Mouse (Mus musculus) cerebellum, adult 8-10 months (tissue): Measurements from ENCODE around the gene Lypd6b.
A peak's percentile ranks its signal among the peaks of the same experiment; 100 is the strongest.

Experiments used
- DNase-seq: peaks from one replicate; pipeline ENCODE4 v3.0.0; 2022

Lypd6b gene

DNA sequence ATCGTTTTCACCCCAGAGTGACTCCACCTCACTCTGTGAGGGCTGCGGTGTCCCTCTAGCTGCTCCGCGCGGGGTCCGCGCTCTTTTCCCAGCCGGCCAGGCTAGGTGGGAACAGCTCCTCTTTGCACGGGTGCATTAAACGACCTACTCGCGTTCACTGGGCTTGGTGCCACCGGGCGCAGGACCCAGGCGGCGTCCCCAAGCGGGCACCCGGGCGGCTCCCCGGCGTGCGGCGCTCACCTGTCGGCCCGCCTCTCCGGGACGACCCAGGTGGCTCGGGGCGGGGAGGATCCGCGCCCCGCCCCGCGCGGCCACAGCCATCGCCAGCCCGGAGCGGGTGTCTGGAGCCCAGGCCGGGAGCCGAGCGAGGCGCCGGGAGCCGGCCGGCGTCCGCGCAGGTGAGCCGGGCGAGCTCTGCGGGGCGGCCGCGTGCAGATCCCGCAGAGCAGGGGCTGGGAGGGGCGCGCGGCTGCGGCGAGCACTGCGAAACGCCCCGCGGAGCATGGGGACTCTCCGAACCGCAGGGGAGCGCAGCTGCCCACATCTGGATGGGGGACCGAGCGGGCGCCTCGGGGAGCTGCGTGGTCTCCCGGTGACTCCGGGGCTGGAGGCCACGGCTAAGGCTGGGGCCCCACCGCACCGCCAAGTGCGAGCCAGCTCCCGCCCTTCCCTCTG, at the start of gene Lypd6b:
TSS of gene Lypd6b (plus strand) at position 313 of the 675 bp plus-strand sequence.
- DNase-seq = no peak

DNA sequence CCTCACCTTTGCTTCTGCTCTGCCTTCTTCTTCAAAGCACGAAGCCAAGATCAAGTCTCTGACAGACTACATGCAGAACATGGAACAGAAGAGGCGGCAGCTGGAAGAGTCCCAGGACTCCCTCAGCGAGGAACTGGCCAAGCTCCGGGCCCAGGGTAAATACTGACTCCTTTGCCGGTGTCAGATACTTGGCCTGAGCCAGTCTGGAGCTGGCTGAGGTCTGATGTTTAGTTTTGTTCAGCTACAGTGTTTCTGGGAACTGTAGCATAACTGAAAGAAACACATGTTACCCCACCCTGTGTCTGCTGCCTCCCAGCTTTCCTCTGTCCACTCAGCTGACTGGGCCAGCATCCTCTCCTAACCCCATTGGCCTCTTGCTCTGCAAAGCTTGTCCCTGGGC, 48.4 kb upstream of the Lypd6b start:
- DNase-seq = peak; percentile 67

DNA sequence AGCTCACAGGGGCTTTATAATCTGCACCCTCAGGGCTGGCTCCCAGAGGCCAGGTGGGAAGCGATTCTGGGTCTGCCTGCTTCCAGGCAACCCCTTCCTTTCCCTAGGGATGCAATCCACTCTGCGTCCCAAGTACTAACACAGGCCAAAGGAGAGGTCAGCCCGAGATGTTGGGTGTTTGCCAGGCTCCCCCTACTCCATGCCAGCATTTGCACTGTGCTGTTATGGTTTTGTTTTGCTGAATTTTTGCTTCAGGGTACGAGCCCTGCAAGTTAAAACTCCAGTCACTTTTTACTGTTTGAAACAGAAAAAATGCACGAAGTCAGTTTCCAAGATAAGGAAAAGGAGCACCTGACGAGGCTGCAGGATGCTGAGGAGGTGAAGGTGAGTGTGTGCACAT, 46.5 kb upstream of the Lypd6b start:
- DNase-seq = no peak

DNA sequence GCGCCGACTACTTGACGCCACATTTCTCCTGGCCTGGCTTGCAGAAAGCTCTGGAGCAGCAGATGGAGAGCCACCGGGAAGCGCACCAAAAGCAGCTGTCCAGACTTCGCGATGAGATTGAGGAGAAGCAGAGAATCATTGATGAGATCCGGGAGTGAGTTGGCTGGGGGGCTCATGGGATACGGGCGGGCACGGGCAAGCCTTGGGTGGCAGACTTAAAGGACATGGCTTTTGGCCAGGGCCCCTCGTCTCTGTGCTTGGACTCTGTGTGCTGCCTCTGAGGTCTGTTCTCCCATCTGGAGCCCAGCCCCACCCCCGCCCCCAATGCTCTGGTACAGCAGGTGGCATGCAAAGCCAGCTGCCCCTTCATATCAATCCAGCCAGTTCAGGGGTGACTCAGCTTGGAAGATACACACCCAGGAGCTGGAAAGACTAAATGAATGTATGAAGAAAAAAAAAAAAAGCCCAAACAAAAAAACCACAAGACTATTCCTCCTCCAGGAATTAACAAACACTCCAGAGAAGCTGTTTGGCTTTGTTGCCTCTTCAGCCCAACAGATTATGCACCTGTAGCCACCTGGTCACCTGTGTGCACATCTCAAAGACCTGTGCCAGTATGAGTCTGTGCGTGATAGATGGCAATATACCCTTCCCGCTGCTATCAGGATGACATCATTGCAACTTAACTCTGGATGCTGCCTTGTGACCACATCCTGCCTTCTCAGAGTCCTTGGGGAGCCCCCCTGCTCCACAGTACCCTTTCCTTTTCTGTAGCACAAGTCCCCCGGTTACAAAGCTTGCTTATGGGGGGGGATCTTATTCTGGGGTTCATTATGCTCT, 45.4 kb upstream of the Lypd6b start:
- peak; percentile 74 for DNase-seq

DNA sequence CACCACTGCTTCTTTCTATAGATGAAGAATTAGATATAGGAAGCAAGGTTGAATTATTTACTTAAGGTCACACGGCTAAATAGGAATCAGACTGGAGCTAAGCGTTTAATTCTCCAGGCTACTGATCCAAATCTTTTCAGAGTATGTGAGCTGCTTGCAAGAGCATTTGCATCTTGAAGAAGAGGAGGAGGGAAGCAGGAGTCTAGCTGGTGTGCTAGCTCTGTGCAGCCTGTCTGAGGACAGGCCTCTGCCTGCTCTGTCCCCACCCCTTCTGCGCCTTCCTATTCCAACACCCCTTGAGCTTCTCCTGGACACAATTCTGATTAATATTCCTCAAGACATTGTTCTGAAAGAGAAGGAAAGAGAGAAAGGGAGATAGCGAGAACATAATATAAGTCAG, 44.6 kb upstream of the Lypd6b start:
- no peak for DNase-seq

DNA sequence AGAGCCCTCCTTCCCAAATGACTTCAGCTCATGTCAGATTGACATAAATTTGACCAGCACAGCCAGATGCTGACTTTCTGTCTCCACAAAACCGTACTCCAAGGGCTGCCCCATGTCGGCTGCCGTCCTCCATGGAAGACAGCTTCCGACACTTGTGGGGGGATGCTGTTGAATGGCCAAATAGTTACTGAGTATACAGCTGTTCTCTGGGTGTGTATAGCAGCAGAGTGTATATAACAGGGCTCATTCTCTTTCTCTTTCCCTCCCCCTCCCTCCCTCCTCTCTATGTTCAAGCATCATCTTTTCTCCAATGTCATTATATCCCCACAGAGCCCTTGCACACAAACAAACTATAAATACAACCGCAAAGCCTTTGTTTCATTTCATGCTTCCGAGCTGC, 43.7 kb upstream of the Lypd6b start:
- DNase-seq = no peak

DNA sequence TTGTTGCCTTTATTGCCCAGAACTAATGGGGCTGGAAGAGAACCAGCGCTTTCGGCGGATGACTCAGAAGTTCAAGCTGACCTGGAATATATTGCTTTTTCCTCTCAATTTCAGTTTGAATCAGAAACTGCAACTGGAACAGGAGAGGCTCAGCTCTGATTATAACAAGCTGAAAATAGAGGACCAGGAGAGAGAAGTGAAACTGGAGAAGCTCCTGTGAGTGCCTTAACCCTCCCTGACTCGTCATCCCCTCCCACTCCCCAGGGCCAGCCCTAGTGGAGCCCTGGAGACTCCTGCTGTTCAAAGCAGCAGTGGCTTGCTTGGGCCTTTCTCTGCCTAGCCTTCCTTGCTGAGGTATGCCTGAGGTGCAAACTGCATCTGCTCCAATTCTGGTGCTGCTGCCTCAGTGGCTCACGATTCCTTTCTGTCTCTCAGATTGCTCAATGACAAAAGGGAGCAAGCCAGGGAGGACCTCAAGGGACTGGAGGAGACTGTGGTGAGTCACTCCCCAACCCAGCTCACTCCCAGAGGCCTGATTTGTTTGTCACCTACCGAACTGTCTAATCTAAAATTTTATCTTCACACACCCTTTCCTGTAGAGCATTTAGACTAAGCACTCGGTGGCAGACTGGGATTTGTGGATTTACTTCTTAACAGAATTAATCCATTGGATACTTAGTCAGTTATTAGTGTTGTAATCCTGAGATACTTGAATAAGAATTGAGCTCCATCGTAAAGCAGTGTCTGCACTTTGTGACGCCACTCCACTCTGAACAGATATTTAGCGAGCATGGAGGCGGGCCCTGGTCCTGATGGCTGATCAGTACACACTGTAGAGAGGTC, 43.0 kb upstream of the Lypd6b start:
- DNase-seq = no peak

DNA sequence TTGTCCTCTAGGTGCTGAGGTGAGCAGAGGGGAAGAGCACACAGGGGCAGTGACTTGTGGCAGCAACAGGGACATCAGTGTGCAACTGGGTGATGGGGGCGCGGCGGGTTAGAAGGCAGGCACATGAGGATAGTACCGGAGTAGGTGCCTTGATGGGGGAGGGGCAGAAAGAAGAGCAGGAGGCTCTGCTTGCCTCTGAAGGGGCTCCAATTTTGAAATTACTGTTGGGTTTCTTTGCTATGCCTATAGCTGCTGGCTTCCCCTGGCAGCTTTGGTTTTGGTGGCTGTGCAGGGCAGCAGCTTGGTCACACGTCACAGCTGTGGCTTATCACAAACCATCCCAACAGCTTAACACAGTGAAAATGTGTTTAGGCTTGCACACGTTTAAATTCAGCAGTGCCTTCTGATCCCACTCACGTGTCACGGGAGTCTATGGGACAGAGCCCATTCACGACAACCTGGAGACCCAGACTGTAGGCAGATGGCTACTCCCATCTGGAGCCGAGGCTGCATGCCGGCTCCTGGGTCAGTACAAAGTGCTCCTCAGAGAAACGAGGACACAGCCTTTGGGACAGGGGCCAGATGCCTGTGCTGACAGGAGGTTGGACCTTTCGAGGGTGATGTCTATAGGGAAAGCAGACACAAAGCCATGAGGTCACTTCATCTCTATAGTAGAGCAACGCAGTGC, 42.2 kb upstream of the Lypd6b start:
- peak; percentile 79 for DNase-seq

DNA sequence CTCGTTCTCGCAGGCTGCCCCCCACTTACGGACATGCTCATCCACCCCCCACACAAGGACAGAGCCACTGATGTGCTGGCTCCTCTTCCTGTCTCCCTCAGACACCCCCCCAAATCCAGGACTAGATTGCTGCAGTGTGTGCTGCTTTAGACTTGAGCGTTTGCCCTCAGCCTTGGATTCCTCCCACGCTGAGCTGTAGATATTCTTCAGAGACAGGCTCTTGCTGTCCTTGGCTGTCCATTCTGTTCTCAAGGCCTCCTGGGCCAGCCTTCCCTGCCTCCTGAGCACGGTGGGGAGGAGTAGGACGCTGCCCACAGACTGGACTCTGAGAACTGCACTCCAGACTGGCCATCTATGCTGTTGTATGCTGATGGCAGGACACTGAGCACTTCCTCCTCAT, 40.5 kb upstream of the Lypd6b start:
- no peak for DNase-seq

DNA sequence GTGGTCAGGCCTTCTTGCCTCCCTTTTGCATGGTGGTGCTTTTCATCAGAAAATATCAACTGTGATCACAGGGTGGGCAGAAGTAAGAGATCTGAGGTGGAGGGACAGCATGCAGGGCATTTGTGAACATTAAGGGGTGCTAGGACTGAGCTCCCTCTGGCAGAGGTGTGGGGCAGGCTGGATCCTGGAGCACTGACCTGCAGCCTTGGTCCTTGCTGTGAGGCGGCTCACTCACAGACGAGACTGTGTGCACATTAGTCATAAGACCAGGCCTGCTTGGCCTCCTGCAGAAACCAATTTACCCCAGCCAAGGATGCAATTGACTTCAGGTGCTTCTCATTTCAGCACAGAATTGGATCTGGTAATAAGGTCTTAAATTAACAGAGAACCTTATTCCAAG, 39.8 kb upstream of the Lypd6b start:
- no peak for DNase-seq

DNA sequence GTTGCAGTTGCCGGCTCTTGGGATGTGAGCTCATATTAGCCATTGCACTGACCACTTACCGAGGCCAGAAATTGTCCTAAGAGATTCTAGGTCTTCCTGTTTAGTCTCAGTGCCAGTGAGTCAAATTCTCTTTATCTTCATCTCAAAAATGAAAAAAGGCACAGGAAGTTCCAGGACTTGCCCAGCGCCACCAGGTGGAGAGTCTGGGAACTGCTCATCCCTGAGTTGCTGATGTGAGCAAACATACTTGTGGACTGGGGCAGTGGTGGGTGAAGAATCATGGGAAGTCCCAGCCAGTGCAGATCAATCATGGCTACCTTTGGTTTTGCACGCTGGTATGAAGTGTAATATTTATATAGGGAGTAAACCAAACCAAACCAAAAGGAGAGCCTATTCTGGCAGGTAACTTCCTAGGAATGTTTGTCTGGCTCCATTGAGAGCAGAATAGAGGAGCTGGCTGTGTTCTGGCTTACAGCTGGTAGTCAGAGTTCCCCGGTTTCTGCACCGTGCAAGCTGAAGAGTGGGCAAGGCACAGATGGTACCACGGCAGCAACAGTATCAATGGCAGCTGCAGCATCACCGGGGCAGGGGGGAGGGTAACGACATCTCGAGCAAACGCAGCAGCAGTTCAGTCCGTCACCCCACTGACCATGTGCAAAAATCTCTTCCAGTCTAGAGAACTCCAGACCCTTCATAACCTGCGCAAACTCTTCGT, 38.7 kb upstream of the Lypd6b start:
- DNase-seq = no peak

DNA sequence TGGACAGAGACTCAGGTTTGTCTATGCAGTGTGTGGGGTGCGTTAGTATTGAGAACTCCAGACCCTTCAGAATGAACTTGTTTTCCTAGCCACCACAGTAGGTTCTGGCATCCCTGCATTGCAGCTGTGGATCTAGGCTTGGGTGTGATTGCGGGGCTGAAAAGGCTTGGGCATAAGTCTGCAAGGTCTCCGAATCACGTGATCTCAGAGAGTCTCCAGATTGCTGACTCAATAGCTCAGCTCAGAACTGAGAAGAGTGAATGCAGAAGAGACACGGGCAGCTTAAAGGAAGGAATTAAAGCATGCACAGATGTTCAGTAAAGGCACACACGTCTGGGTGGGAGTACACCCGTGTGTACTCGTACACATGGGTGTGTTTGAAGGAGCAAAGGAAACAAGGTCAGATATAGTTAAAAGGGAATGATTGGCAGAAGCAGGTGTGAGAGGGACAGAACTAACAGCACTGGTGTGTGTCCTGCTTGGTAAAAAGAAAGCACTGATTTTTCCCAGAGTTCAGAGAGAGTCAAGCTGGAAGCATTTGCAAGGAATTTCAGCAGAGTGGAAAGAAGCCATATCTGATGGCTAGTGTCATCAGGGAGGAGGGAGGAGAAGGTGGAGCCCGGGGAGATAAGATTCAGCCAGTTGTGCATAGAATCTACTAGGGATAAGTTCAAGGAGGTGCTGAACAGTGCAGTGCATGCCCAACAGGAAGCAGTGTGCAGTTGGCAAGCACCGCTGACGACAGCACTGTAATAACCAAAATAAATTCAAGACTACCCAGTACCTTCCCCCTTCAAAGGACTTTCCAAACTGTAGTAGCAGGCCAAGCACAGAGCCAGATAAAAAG, 37.5 kb upstream of the Lypd6b start:
- no peak for DNase-seq

DNA sequence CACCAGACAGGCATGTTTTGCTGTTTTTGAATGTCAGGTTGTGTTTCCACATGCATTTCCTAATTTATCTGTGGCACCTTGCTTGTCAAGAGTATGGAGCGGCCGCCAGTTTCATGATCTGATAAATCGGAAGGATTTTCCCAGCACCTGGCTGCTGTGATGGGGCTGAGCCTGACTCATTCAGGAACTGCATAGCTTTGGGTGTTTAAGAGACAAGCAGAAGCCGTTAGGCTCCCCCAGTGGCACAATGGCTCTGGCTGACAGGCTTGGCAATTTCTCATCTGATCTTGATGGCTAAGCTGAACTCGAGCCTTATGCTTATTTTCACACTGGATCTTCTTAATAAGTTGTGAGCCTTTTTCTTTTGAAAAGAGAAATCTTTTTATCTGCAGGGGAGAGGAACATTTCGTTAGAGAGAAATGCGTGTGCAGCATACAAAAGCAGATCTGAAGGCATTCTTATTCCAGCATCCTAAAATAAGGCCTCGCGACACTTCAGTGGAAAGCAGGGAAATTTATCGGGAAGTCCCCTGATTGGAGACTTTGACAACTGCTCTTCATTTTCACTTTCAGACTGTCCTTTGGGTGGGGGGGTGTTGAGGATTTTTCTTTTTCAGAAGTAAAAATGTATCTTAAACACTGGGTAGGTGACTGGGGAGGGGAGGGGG, 35.8 kb upstream of the Lypd6b start:
- DNase-seq = no peak

DNA sequence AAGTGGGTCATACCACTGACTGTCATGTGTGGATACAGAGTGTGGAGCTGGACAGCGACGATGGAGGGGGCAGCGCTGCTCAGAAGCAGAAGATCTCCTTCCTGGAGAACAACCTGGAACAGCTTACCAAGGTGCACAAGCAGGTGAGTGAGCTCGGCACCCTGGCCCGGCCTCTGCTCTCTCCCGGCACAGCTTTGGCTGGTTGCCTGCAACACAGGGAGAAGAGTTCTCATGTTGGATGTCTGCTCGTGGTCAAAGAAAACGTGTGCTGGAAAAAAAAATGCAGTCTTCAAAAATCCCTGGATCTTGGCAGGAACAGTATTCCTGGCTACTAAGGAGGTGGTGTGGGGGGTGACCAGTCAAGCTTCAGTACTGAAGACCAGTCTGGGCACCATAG, 35.3 kb upstream of the Lypd6b start:
- DNase-seq = no peak

DNA sequence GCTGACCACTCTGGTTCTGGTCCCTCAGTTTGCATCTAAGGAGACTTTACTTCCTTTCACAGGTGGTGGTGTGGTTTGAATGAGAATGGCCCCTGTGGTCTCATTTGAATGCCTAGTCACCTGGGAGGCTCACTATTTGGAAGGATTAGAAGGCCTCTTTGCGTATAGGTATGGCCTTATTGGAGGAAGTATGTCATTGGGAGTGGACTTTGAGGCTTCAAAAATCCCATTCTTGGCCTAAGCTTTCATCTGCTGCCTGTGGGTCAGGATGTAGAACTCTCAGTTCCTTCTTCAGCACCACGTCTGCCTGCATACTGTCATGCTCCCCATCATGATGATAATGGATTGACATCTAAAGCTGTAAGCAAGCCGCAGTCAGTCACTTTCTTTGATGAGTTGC, 34.4 kb upstream of the Lypd6b start:
- DNase-seq = no peak

DNA sequence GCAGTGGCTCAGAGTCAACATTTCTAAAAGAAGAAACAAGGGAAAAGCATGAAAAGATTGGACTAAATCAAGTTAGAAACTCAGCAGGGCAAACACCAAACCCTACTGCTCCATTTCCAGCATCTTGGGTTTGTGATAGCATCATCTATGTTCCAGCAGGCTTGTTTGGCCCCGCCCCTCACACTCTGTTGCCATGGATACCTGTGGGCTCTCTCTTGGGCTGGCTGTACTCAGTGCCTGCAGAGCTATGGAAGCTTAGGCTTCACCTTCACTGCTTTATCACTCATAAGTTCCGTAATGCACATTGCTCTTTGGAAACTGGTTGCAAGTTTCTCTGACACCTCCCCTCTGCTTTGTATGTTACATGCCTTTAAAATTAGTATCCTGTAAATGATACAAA, 32.4 kb upstream of the Lypd6b start:
- no peak for DNase-seq

DNA sequence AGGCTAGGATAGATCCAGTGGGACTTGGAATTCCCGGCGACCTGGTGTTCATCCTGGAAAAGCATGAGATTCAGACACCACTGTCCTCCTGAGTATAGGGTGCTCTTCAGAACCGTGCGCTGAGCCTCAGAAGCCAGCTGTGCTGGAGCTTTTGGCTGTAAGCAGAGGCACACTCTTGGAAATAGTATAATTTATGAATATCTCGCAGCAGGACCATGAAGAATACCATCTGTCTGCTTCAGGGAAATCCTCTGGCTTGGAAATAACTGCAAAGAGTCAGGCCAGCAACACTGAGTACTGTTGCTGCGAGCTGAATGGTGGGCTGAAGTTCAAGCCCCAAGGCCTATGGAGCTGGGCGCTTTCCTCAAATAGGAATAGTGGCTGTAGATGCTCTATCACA, 29.9 kb upstream of the Lypd6b start:
- DNase-seq = no peak

DNA sequence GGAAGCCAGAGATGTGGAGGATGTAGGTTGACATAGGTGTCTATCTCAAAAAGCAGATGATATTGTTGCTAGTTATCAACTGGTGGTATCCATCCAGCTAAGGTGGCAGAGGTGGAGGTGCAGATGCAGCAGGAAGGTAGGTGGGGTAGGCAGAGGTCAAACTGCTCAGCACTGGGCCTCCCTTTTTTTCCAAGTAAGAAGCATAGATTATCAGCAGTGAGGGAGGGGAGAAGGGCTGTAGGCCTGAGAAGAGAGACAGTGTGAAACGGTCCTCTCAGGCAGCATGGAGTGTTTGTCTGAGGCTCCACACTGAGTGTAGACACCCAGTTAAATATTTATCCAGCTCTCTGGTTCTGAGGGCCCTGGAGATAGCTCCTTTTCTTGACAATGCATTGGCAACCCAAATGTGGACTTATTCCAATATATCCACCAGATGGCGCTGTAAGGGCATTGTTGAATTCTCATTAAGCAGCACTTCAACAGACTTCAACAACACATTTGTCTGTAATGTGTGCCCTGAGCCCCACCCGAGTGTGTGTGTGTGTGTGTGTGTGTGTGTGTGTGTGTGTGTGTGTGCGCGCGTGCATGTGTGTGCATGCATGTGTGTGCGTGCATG, 23.0 kb upstream of the Lypd6b start:
- no peak for DNase-seq

DNA sequence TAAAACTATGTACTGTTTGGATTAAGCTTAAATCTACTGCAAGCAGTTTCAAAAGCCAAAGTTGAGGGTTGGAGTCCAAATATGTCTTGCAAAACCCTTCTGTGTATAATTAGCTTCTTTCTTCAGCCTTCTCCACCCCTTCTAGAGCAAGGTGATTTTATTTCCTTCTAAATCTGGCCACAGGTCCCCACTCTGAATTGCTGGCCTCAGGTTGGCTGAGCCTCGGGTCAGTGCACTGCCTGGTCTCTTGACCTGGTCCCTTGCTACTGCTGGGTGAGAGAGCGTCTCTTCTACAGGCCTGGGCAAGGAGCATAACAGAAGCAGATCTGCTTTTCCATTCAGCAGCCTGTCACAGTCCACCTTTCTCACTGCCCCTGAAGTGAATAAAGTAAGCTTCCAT, 18.6 kb upstream of the Lypd6b start:
- no peak for DNase-seq

DNA sequence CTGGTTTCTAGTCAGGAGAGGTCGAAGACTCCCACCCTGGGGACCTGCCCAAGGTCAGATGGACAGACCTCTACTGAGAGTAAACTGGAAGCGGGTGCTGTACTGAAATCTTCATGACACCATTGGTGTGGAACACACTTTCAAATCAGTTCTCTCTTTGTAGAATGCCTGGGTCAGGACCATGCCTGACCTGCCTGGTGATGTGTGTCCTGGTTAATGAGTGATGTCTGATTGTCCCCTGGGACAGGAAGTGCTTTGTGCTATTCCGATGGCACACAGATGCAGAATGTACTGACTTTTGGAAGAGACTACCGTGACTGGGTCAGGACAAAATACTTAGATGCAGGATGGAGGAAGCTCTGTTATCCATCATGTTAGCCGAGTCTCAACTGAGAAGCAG, 17.0 kb upstream of the Lypd6b start:
- DNase-seq = no peak
